Mouse (Mus musculus): ENCODE measurements around the gene Asb5.
"Not testable (repeated sequence)": the region's sequence is repeated elsewhere in the genome, so short reads cannot be mapped to it uniquely, and the experiment has no call there.

The Asb5 gene

DNA sequence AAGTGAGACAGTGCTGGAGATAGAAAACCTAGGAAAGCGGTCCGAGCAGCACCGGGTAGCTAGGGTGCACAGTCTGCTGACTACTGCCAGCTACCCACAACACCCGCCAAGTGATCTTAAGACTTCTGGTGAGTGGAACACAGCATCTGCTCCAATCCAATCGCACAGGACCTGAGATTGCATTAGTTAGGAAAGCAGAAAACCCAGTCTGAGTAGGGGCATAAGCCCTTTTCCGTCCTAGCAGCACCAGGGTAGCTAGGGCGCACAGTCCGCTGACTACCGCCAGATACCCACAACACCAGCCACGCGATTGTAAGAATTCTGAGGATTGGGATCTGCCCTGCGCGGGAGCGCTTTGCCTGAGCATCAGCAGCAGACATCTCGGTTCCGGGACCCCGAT lies 87.3 kb downstream of the Asb5 start:
- in situ Hi-C loops (cut with MboI, MseI) = not testable (repeated sequence)

Data from regulatory T cell (primary cell).